Mouse (Mus musculus): ENCODE results near the gene Spsb1.

The Spsb1 gene

GRCm38 (mm10) chr4:149983921-149984645 is 29.2 kb upstream of the Spsb1 start:
- DNase-seq, result no peak

GRCm38 (mm10) chr4:149982154-149982553 is 27.3 kb upstream of the Spsb1 start:
- no peak for DNase-seq

- DNase-seq, result peak; percentile 76 to 84
Measured at GRCm38 (mm10) chr4:149979819-149980308, 25.0 kb upstream of the Spsb1 start.

GRCm38 (mm10) chr4:149978820-149979219 is 24.0 kb upstream of the Spsb1 start:
- no peak for DNase-seq

- no peak for DNase-seq
Measured at GRCm38 (mm10) chr4:149977801-149978544, 23.1 kb upstream of the Spsb1 start.

GRCm38 (mm10) chr4:149977181-149977580 is 22.3 kb upstream of the Spsb1 start:
- no peak for DNase-seq

GRCm38 (mm10) chr4:149975730-149976254 is 20.9 kb upstream of the Spsb1 start:
- DNase-seq, result no peak

- no peak for DNase-seq
Measured at GRCm38 (mm10) chr4:149975291-149975690, 20.4 kb upstream of the Spsb1 start.

GRCm38 (mm10) chr4:149971393-149971792 is 16.6 kb upstream of the Spsb1 start:
- DNase-seq, result no peak

GRCm38 (mm10) chr4:149968526-149968925 is 13.7 kb upstream of the Spsb1 start:
- DNase-seq, result no peak

GRCm38 (mm10) chr4:149966963-149967362 is 12.1 kb upstream of the Spsb1 start:
- DNase-seq, result no peak

GRCm38 (mm10) chr4:149966252-149966651 is 11.4 kb upstream of the Spsb1 start:
- no peak for DNase-seq

- DNase-seq, result no peak
Measured at GRCm38 (mm10) chr4:149965672-149966071, 10.8 kb upstream of the Spsb1 start.

GRCm38 (mm10) chr4:149965242-149965641 is 10.4 kb upstream of the Spsb1 start:
- DNase-seq, result no peak

GRCm38 (mm10) chr4:149964770-149965169 is 9.9 kb upstream of the Spsb1 start:
- no peak for DNase-seq

GRCm38 (mm10) chr4:149964285-149964684 is 9.4 kb upstream of the Spsb1 start:
- no peak for DNase-seq

- no peak for DNase-seq
Measured at GRCm38 (mm10) chr4:149960391-149960790, 5.5 kb upstream of the Spsb1 start.

GRCm38 (mm10) chr4:149959816-149960215 is 5.0 kb upstream of the Spsb1 start:
- DNase-seq, result no peak

GRCm38 (mm10) chr4:149958566-149958965 is 3.7 kb upstream of the Spsb1 start:
- DNase-seq, result peak; percentile 71 to 80

GRCm38 (mm10) chr4:149956048-149956447 is 1.2 kb upstream of the Spsb1 start:
- DNase-seq, result peak in 1 of 2 experiments; percentile 41

GRCm38 (mm10) chr4:149955631-149956030 is 788 bp upstream of the Spsb1 start:
- no peak for DNase-seq

GRCm38 (mm10) chr4:149953621-149954481 is 992 bp downstream of the Spsb1 start:
- DNase-seq, result peak; percentile 57 to 63

- no peak for DNase-seq
Measured at GRCm38 (mm10) chr4:149952201-149952600, 2.6 kb downstream of the Spsb1 start.

Data from thymus, postnatal 36 days (tissue).